Mouse (Mus musculus) liver, embryonic 14.5 days (tissue): ENCODE data around the gene Olig3. TPM values are rescaled to one million over a fixed set of nuclear protein-coding genes. Genes with fewer than 3 reads are reported as not detected.
A peak's percentile ranks its signal among the peaks of the same experiment; 100 is the strongest.

ENCODE experiments used
- ATAC-seq: fragments of 200-750 bp; cut with Nextera tagmentation; 2 replicates; pipeline ENCODE4 v1.8.0; 2017; ENCODE audit warnings: moderate number of reproducible peaks, mild to moderate bottlenecking, moderate library complexity; ENCODE audit not compliant: insufficient read depth
- DNase-seq, 3 experiments: peaks; one replicate each; pipeline ENCODE4 v3.0.0-alpha.2; 2012 to 2013; ENCODE audit warnings: low read depth in 3 of 3, low spot score in 3 of 3
- H3K27ac ChIP-seq: fragments of 300-500 bp; sonication (generic); 2 replicates; pipeline ENCODE4 v1.5.1; 2014; ENCODE audit warnings: moderate library complexity, mild to moderate bottlenecking, control low read depth, inconsistent platforms
- H3K27me3 ChIP-seq: fragments of 300-500 bp; sonication (generic); 2 replicates; pipeline ENCODE4 v1.6.1; 2014; ENCODE audit warnings: mild to moderate bottlenecking, low read length, moderate library complexity; ENCODE audit not compliant: control insufficient read depth, insufficient read depth
- H3K36me3 ChIP-seq: fragments of 300-500 bp; sonication (generic); replicated peaks from 2 replicates; pipeline ENCODE4 v1.6.1; 2014; ENCODE audit warnings: low read depth; ENCODE audit not compliant: control insufficient read depth, insufficient read depth
- H3K4me1 ChIP-seq, 2 experiments: fragments of 200-500 bp in 1 of 2; fragments of 300-500 bp in 1 of 2; sonication (generic) in 1 of 2; replicated peaks; 2 replicates each; pipeline ENCODE4 v1.6.1; 2012 to 2014; ENCODE audit warnings: antibody characterized with exemption in 1 of 2, inconsistent platforms in 1 of 2, low read length in 1 of 2; ENCODE audit not compliant: control insufficient read depth in 2 of 2, insufficient read depth in 2 of 2
- H3K4me2 ChIP-seq: fragments of 300-500 bp; sonication (generic); 2 replicates; pipeline ENCODE4 v1.6.1; 2014; ENCODE audit warnings: low read depth, mild to moderate bottlenecking, control low read depth, moderate library complexity
- H3K4me3 ChIP-seq, 2 experiments: fragments of 200-500 bp in 1 of 2; fragments of 300-500 bp in 1 of 2; sonication (generic) in 1 of 2; 2 replicates each; pipeline ENCODE4 v1.5.1; 2012 to 2014; ENCODE audit warnings: low read depth in 2 of 2, low read length in 2 of 2, mild to moderate bottlenecking in 2 of 2, control low read depth in 1 of 2, inconsistent platforms in 1 of 2, moderate library complexity in 1 of 2; ENCODE audit not compliant: insufficient read depth in 1 of 2
- H3K9ac ChIP-seq: fragments of 300-500 bp; sonication (generic); replicated peaks from 2 replicates; pipeline ENCODE4 v1.6.1; 2014; ENCODE audit warnings: mild to moderate bottlenecking, control low read depth, moderate library complexity
- H3K9me3 ChIP-seq: fragments of 300-500 bp; sonication (generic); 2 replicates; pipeline ENCODE4 v1.6.1; 2016; ENCODE audit warnings: low read length, mixed read lengths; ENCODE audit not compliant: control insufficient read depth
- CTCF ChIP-seq: IDR thresholded peaks from 2 replicates; pipeline ENCODE4 v1.5.1; 2016; ENCODE audit warnings: antibody characterized with exemption, low read depth, control low read depth
- EP300 ChIP-seq: IDR thresholded peaks from 2 replicates; pipeline ENCODE4 v1.6.1; 2016; ENCODE audit warnings: antibody characterized with exemption, low read depth
- WGBS: fragments of 180-500 bp; shearing (Covaris S2); extraction: QIAGEN DNeasy Blood & Tissue Kit; methylation state at CpG from one replicate; pipeline ENCODE4 v1.1.7; 2014; ENCODE audit not compliant: insufficient replicate concordance; 5-methylcytosine and 5-hydroxymethylcytosine counted together
- polyA plus RNA-seq, 2 experiments: library from polyadenylated mRNA; depleted of rRNA in 1 of 2; stranded (reverse) in 1 of 2; unstranded in 1 of 2; fragments of >200 nt; fragmentation: Nextera tagmentation in 1 of 2; extraction: Ambion mirVana in 1 of 2; gene quantifications; 2 replicates each; pipeline versions ENCODE4 v1.2.1 to v1.2.3; 2012 to 2014

Olig3 gene
- polyA plus RNA-seq, 2 experiments, result not detected

DNA sequence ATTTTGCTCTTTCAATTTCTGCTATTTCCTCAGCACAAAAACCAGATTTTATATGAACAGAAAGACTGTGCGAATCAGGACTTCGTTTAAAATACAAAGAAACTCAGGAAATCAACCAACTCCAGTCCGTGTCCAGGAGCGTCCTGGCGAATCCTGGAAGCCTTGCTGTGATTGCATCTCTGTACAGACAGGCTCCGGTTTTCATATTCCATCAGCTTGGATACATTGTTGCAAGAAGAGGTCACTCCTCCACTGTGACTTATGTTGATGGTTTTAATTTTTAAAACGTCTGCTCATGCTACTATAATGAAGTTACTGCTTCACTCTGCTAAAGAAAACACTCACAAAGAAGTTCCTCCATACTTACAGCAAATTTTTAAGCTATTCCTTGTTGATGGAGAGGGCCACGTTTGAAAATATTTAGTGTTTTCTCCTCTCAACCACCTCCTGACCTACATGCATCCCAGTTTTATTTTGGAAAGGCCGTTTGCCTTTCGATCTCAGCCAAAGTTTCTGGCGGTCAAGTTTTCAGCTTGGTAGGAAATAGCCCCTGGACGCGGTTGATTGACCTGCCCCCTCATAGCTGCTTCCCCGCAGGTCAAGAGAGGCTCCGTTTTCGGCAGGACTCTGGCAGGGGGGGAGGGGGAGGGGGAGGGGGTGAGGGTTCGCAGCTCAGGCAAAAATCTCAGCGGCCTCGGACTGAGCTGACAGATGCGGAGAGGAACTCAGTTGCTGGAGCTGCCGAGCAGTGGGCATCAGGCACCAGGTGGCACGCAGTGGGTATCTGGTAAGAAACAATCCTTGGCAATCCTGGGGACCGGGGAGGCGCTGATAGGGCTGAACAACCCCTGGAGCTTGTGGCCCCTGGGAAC lies 4.1 kb upstream of the Olig3 start:
- no peaks in the 10 kb centered on the region for H3K9me3 ChIP-seq
- no peaks in the 10 kb centered on the region for H3K4me1 ChIP-seq
- H3K4me2 ChIP-seq, result no peak overlapping the region
- TF ChIP-seq CTCF (no peak), EP300 (no peak)
- no peak overlapping the region for H3K9ac ChIP-seq
- H3K27ac ChIP-seq, result no peak overlapping the region
- ATAC-seq (no peak), DNase-seq (no peak)
- no peak overlapping the region for H3K4me3 ChIP-seq
- peaks cover 59% of the 10 kb centered on the region for H3K27me3 ChIP-seq
- no peaks in the 10 kb centered on the region for H3K36me3 ChIP-seq
- WGBS, result 4% methylated on average over 24 of the region's 24 CpGs

DNA sequence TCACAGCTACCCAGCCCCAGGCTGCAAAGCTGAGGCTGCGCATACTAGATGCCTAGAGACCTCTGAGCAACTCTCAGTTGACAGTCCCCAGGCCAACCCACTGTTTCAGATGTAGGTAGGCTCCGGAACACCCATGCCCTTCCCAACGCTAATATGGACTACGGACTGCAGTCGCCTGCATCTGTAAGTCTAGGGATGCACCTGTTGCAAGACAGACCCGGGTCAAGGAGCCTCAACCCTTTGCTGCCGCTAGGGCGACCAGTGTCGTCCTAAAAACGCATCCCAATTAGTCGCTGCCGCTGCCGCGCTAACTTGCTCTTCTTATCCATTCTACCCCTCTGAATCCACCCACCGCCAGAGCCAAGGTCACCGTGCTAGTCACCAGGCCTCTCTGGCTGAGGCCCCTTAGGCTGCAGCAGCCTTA lies 3.4 kb upstream of the Olig3 start:
- no peaks in the 10 kb centered on the region for H3K36me3 ChIP-seq
- DNase-seq (no peak), ATAC-seq (no peak)
- H3K4me2 ChIP-seq, result no peak overlapping the region
- H3K9me3 ChIP-seq, result no peaks in the 10 kb centered on the region
- peaks cover 65% of the 10 kb centered on the region for H3K27me3 ChIP-seq
- H3K27ac ChIP-seq, result no peak overlapping the region
- TF ChIP-seq EP300 (no peak), CTCF (peak; percentile 2; the same call in 1 of the 2 replicates)
- H3K9ac ChIP-seq, result no peak overlapping the region
- H3K4me3 ChIP-seq, result no peak overlapping the region
- 2% methylated on average over 16 of the region's 16 CpGs for WGBS
- no peaks in the 10 kb centered on the region for H3K4me1 ChIP-seq

DNA sequence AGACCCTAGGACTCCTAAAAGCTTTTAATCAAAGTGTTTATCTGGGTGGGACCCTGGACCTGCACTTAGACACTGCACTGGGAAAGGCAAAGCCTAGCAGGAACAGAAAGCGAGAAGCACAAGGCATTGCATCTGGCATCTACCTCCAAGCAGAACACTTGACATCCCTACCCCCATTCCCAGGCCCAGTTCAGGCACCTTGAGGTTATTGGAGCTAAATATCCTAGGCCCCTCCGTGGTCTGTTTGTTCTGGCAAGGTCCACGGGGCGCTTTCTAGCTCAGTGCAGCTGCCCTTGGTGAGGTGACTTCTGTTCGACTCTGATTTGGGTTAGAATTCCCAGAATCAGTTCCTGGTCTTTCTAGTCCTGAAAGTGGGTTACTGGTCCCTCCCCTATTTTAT lies 2.7 kb upstream of the Olig3 start:
- no peak for ATAC-seq
- H3K4me3 ChIP-seq, result no peak overlapping the region
- H3K27me3 ChIP-seq, result peaks cover 73% of the 10 kb centered on the region
- DNase-seq, result no peak
- H3K4me1 ChIP-seq, result no peaks in the 10 kb centered on the region
- no peak overlapping the region for H3K4me2 ChIP-seq
- 9% methylated on average over 5 of the region's 5 CpGs for WGBS
- no peak overlapping the region for H3K27ac ChIP-seq
- TF ChIP-seq CTCF (no peak), EP300 (no peak)
- H3K36me3 ChIP-seq, result no peaks in the 10 kb centered on the region
- no peak overlapping the region for H3K9ac ChIP-seq
- H3K9me3 ChIP-seq, result no peaks in the 10 kb centered on the region

DNA sequence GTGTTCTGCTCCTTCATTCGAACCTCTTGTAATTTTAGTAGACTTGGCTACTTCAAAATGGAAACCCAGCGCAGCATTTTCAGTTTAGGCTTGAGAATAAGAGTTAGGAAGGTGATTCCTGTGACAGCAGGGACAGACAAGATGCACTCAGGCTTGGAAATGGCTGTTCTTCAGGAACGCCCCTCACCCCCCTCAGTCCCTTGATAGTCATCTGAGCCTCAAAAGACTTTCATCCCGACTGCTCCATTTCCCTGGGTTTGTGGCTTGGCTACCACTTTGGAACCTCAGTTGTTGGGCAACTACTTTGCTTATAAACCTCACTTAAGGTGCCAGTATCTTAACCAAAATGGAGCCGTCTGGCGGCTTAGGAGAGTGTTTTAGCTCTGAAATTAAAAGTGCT lies 2.2 kb upstream of the Olig3 start:
- Histone ChIP-seq H3K4me2 (no peak overlapping the region), H3K9ac (no peak overlapping the region), H3K27me3 (peaks cover 78% of the 10 kb centered on the region), H3K4me1 (no peaks in the 10 kb centered on the region), H3K4me3 (no peak overlapping the region), H3K27ac (no peak overlapping the region), H3K36me3 (no peaks in the 10 kb centered on the region), H3K9me3 (no peaks in the 10 kb centered on the region)
- TF ChIP-seq CTCF (no peak), EP300 (no peak)
- no peak for ATAC-seq
- DNase-seq, result no peak
- WGBS, result 6% methylated on average over 6 of the region's 6 CpGs

DNA sequence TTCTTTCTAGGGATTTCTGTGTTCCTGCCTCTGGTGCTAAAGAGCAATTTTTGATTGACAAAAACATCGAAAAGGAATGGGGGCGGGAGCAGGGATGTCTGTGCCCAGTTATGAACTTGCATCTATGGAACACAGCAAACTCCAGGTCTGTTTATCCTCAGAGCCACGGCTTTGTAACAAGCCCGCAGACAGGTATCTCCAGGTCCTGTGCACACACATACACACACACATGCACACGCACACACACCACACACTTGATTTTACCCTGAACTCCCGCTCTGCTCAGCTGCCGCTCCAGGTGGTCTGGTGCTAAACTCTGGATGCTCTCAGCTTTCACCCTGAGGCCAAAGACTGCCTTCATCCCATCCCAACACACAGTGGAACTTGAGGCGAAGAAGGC lies 1.3 kb upstream of the Olig3 start:
- peaks cover 84% of the 10 kb centered on the region for H3K27me3 ChIP-seq

More for the DNA sequence above, 1.3 kb upstream of the Olig3 start:
- DNase-seq (no peak), ATAC-seq (no peak)
- no peaks in the 10 kb centered on the region for H3K36me3 ChIP-seq
- no peaks in the 10 kb centered on the region for H3K4me1 ChIP-seq
- H3K27ac ChIP-seq, result no peak overlapping the region
- H3K9ac ChIP-seq, result no peak overlapping the region
- no peak overlapping the region for H3K4me2 ChIP-seq
- WGBS, result 8% methylated on average over 8 of the region's 8 CpGs
- no peak overlapping the region for H3K4me3 ChIP-seq
- TF ChIP-seq EP300 (no peak), CTCF (no peak)
- no peaks in the 10 kb centered on the region for H3K9me3 ChIP-seq
